Mouse (Mus musculus): ENCODE measurements around the gene Rbm19. TPM values are rescaled to one million over a fixed set of nuclear protein-coding genes. Genes with fewer than 3 reads are reported as not detected.

Gene Rbm19
- polyA plus RNA-seq (2015; fragmentation: Nextera tagmentation; extraction: Ambion mirVana) = 18.4 and 19.4 TPM in 2 replicates

GRCm38 (mm10) chr5:120116261-120117050 lies at the start of gene Rbm19:
Gene Rbm19, plus strand, starts transcription at chr5:120116465.
- Histone ChIP-seq H3K4me2 (peak within 1 kb of the TSS; percentile 90), H3K4me3 (replicated peaks) (peak within 1 kb of the TSS; percentile 84), H3K9me3 (replicated peaks) (no peaks in the 10 kb centered on the region), H3K36me3 (peaks cover 31% of the 10 kb centered on the region), H3K4me1 (replicated peaks) (peaks cover 20% of the 10 kb centered on the region), H3K27me3 (peaks cover 9% of the 10 kb centered on the region; the same call in 1 of the 2 replicates), H3K9ac (peak within 1 kb of the TSS; percentile 79), H3K27ac (no peak within 1 kb of the TSS)
- WGBS (ENCODE audit: insufficient replicate concordance) = 1% methylated on average over 46 of the region's 46 CpGs
- ATAC-seq (ENCODE audit: low read depth) = peak; percentile 89
- peak; percentile 90 for DNase-seq

DNA sequence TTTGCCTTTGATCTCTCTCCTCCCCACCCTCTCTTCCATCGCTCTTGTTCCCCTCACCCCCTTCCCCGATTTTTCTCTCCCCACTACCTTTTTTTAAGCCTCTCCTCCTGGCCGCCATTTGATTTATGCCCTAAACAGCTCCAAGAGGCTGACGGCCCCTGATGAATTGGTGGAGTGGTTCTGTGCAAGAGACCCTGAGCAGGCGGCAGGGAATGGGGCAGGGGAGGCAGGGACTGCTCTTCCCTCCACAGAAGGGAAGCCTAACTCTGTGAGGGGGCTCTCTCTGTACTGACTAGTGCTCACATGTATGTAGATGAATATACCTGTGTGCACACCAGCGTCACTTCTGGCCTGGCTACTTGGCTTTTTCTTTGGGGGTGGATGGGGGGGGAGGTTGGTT lies 49.0 kb upstream of the Rbm19 start:
- no peak overlapping the region for H3K4me2 ChIP-seq
- ATAC-seq (ENCODE audit: low read depth) (no peak), DNase-seq (no peak)
- no peak overlapping the region for H3K4me3 ChIP-seq (replicated peaks)
- H3K27ac ChIP-seq = no peak overlapping the region
- WGBS (ENCODE audit: insufficient replicate concordance) = 28% methylated on average over 6 of the region's 6 CpGs
- no peaks in the 10 kb centered on the region for H3K4me1 ChIP-seq (replicated peaks)
- H3K9ac ChIP-seq = no peak overlapping the region
- H3K9me3 ChIP-seq (replicated peaks) = no peaks in the 10 kb centered on the region
- H3K27me3 ChIP-seq = no peaks in the 10 kb centered on the region
- no peaks in the 10 kb centered on the region for H3K36me3 ChIP-seq

DNA sequence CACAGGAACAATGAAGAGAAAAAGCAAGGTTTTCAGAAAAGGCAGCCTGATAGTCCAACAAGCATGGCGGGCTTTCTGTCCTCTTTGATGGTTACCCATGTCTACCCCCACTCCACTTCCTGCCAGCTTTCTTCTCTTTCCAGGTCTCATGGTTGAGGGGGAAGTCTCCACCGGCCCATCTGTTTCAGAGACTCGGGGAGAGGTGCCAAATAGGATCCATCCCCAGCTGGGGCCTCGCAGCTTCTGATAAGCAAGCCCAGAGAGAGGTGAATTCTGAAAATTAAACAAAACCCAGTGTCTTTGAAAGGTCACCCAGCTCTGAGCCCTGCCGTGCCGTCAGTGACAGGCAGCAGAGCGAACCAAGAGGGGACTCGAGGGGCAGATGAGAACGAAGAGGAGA lies 42.2 kb upstream of the Rbm19 start:
- DNase-seq (no peak), ATAC-seq (ENCODE audit: low read depth) (no peak)
- H3K4me2 ChIP-seq = no peak overlapping the region
- H3K27ac ChIP-seq = no peak overlapping the region
- WGBS (ENCODE audit: insufficient replicate concordance) = 41% methylated on average over 9 of the region's 9 CpGs
- no peaks in the 10 kb centered on the region for H3K27me3 ChIP-seq
- no peaks in the 10 kb centered on the region for H3K4me1 ChIP-seq (replicated peaks)
- H3K36me3 ChIP-seq = no peaks in the 10 kb centered on the region
- no peak overlapping the region for H3K9ac ChIP-seq
- H3K9me3 ChIP-seq (replicated peaks) = no peaks in the 10 kb centered on the region
- H3K4me3 ChIP-seq (replicated peaks) = no peak overlapping the region

DNA sequence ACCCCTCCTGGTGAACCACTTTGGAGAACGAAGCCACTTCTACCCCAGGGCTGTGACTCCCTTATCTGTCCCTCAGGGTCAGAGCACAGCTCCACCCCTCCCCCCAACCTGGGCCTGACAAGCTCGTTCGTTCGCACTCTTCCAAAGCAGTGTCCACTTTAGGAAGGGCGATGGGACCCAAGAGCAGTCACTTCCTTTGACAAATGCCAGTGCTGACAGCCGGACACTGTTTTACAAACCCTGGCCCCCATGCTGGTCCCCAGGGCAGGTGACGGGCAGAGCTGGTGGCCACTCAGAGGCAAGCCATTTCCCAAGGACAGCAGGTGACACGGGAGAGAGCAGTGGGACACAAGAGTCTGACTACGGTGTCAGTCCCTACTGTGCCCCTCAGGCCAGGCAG lies 36.2 kb upstream of the Rbm19 start:
- Histone ChIP-seq H3K9me3 (replicated peaks) (no peaks in the 10 kb centered on the region), H3K27me3 (no peaks in the 10 kb centered on the region), H3K4me2 (no peak overlapping the region), H3K36me3 (no peaks in the 10 kb centered on the region), H3K27ac (no peak overlapping the region), H3K4me3 (replicated peaks) (no peak overlapping the region), H3K4me1 (replicated peaks) (no peaks in the 10 kb centered on the region), H3K9ac (no peak overlapping the region)
- 41% methylated on average over 9 of the region's 9 CpGs for WGBS (ENCODE audit: insufficient replicate concordance)
- no peak for DNase-seq
- ATAC-seq (ENCODE audit: low read depth) = no peak

GRCm38 (mm10) chr5:120080468-120080867 lies 35.8 kb upstream of the Rbm19 start:
- Histone ChIP-seq H3K4me1 (replicated peaks) (no peaks in the 10 kb centered on the region), H3K4me3 (replicated peaks) (no peak overlapping the region), H3K36me3 (no peaks in the 10 kb centered on the region), H3K27me3 (no peaks in the 10 kb centered on the region), H3K27ac (no peak overlapping the region), H3K4me2 (no peak overlapping the region), H3K9me3 (replicated peaks) (no peaks in the 10 kb centered on the region), H3K9ac (no peak overlapping the region)
- DNase-seq (no peak), ATAC-seq (ENCODE audit: low read depth) (no peak)
- 61% methylated on average over 6 of the region's 6 CpGs for WGBS (ENCODE audit: insufficient replicate concordance)

GRCm38 (mm10) chr5:120088561-120088960 lies 27.7 kb upstream of the Rbm19 start:
- 2% methylated on average over 16 of the region's 16 CpGs for WGBS (ENCODE audit: insufficient replicate concordance)
- Histone ChIP-seq H3K4me3 (replicated peaks) (no peak overlapping the region), H3K36me3 (no peaks in the 10 kb centered on the region), H3K27ac (no peak overlapping the region), H3K9ac (no peak overlapping the region), H3K4me2 (no peak overlapping the region), H3K4me1 (replicated peaks) (peaks cover 5% of the 10 kb centered on the region), H3K9me3 (replicated peaks) (no peaks in the 10 kb centered on the region), H3K27me3 (peaks cover 33% of the 10 kb centered on the region)
- peak; percentile 62 for DNase-seq
- ATAC-seq (ENCODE audit: low read depth) = no peak

GRCm38 (mm10) chr5:120094602-120095001 lies 21.7 kb upstream of the Rbm19 start:
- no peak for ATAC-seq (ENCODE audit: low read depth)
- DNase-seq = peak; percentile 48
- 34% methylated on average over 7 of the region's 7 CpGs for WGBS (ENCODE audit: insufficient replicate concordance)

GRCm38 (mm10) chr5:120097042-120097441 lies 19.2 kb upstream of the Rbm19 start:
- Histone ChIP-seq H3K36me3 (no peaks in the 10 kb centered on the region), H3K9me3 (replicated peaks) (no peaks in the 10 kb centered on the region), H3K27me3 (0 out of 2 replicates have a peak, but pooled peaks cover 6% of the 10 kb centered on the region), H3K4me2 (no peak overlapping the region), H3K27ac (no peak overlapping the region), H3K4me1 (replicated peaks) (no peaks in the 10 kb centered on the region), H3K9ac (no peak overlapping the region), H3K4me3 (replicated peaks) (no peak overlapping the region)
- no peak for ATAC-seq (ENCODE audit: low read depth)
- DNase-seq = no peak
- 65% methylated on average over 9 of the region's 9 CpGs for WGBS (ENCODE audit: insufficient replicate concordance)

More at GRCm38 (mm10) chr5:120094602-120095001, 21.7 kb upstream of the Rbm19 start:
- Histone ChIP-seq H3K9me3 (replicated peaks) (no peaks in the 10 kb centered on the region), H3K9ac (no peak overlapping the region), H3K27me3 (peaks cover 16% of the 10 kb centered on the region), H3K36me3 (no peaks in the 10 kb centered on the region), H3K4me1 (replicated peaks) (no peaks in the 10 kb centered on the region), H3K4me2 (no peak overlapping the region), H3K4me3 (replicated peaks) (no peak overlapping the region), H3K27ac (no peak overlapping the region)

DNA sequence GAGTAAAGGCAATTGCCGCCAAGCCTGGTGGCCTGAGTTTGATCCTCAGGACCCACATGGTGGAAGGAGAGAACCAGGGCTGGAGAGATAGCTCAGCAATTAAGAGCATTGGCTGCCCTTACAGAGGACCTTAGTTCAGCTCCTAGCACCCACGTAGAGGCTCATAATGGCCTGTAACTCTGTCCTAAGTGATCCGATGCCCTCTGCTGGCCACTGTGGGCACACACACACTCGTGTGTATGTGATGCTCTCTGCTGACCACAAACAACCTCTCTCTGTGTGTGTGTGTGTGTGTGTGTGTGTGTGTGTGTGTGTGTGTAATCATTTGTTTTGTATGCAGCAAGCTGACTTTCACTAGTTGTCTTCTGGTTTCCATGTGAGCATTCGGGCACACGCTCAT lies 15.5 kb upstream of the Rbm19 start:
- Histone ChIP-seq H3K4me1 (replicated peaks) (peaks cover 7% of the 10 kb centered on the region; the same call in 1 of the 2 replicates), H3K9me3 (replicated peaks) (no peaks in the 10 kb centered on the region), H3K4me3 (replicated peaks) (no peak overlapping the region), H3K27ac (no peak overlapping the region), H3K4me2 (no peak overlapping the region), H3K27me3 (0 out of 2 replicates have a peak, but pooled peaks cover 13% of the 10 kb centered on the region), H3K9ac (no peak overlapping the region), H3K36me3 (no peaks in the 10 kb centered on the region)
- no peak for ATAC-seq (ENCODE audit: low read depth)
- 74% methylated on average over 6 of the region's 6 CpGs for WGBS (ENCODE audit: insufficient replicate concordance)
- no peak for DNase-seq

DNA sequence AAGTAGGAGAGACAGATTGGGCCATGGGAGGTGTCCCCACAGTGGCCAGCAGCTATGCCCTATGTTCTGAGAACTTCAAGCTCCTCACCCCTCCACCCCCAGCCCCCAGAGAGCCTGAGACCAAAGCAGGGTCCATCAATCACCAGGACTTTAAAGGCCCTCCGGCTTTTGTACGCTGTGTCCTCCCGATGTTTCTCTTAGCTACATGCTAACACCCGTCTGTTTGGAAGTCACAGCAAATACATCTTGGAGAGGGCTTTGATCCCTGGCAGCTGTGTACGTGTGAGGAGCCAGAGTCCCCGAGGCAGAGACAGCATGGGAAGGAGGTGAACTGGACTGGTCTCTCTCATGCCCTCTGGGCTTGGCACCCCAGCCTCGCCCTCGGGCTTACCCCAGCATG lies 14.2 kb upstream of the Rbm19 start:
- no peaks in the 10 kb centered on the region for H3K36me3 ChIP-seq
- 70% methylated on average over 8 of the region's 8 CpGs for WGBS (ENCODE audit: insufficient replicate concordance)
- H3K9me3 ChIP-seq (replicated peaks) = no peaks in the 10 kb centered on the region
- ATAC-seq (ENCODE audit: low read depth) = no peak
- no peak overlapping the region for H3K9ac ChIP-seq
- no peak overlapping the region for H3K27ac ChIP-seq
- no peak overlapping the region for H3K4me3 ChIP-seq (replicated peaks)
- H3K4me1 ChIP-seq (replicated peaks) = peaks cover 10% of the 10 kb centered on the region; the same call in 1 of the 2 replicates
- DNase-seq = no peak
- H3K27me3 ChIP-seq = 0 out of 2 replicates have a peak, but pooled peaks cover 13% of the 10 kb centered on the region
- no peak overlapping the region for H3K4me2 ChIP-seq

GRCm38 (mm10) chr5:120102732-120103131 lies 13.5 kb upstream of the Rbm19 start:
- Histone ChIP-seq H3K9ac (no peak overlapping the region), H3K4me1 (replicated peaks) (peaks cover 10% of the 10 kb centered on the region; the same call in 1 of the 2 replicates), H3K4me3 (replicated peaks) (no peak overlapping the region), H3K4me2 (no peak overlapping the region), H3K9me3 (replicated peaks) (no peaks in the 10 kb centered on the region), H3K27me3 (0 out of 2 replicates have a peak, but pooled peaks cover 13% of the 10 kb centered on the region), H3K36me3 (no peaks in the 10 kb centered on the region), H3K27ac (no peak overlapping the region)
- DNase-seq (peak; percentile 43), ATAC-seq (ENCODE audit: low read depth) (peak; percentile 39)
- 9% methylated on average over 12 of the region's 12 CpGs for WGBS (ENCODE audit: insufficient replicate concordance)

- H3K4me3 ChIP-seq (replicated peaks) = no peak overlapping the region
- WGBS (ENCODE audit: insufficient replicate concordance) = 24% methylated on average over 12 of the region's 12 CpGs
- no peak overlapping the region for H3K27ac ChIP-seq
- no peaks in the 10 kb centered on the region for H3K36me3 ChIP-seq
- no peaks in the 10 kb centered on the region for H3K9me3 ChIP-seq (replicated peaks)
- peaks cover 10% of the 10 kb centered on the region; the same call in 1 of the 2 replicates for H3K4me1 ChIP-seq (replicated peaks)
- H3K27me3 ChIP-seq = peaks cover 20% of the 10 kb centered on the region; the same call in 1 of the 2 replicates
- ATAC-seq (ENCODE audit: low read depth) (peak; percentile 17; the same call in 1 of the 2 replicates), DNase-seq (no peak)
- no peak overlapping the region for H3K4me2 ChIP-seq
- no peak overlapping the region for H3K9ac ChIP-seq
Measured at GRCm38 (mm10) chr5:120103458-120103857, 12.8 kb upstream of the Rbm19 start.

Measured in liver, embryonic 13.5 days (tissue).